In genomic region chr5:35757639-35758001, GRCm38 (mm10) we compare ENCODE assay signal across 7 mouse cellular contexts. TPM values are rescaled to one million over a fixed set of nuclear protein-coding genes. Genes with fewer than 3 reads are reported as not detected.
DNase-seq lines count a peak whose midpoint lies in the region; ATAC-seq and TF ChIP-seq lines count a peak whose summit lies in the region.

Ablim2 (plus strand) TSS chr5:35757880.

- H3K27me3 ChIP-seq in embryonic facial prominence, embryonic 12.5 days: peaks cover 55% of the 10 kb centered on the region
- H3K27me3 ChIP-seq in heart, adult 2 months (ENCODE audit: control insufficient read depth, insufficient read depth, low read length): no peaks in the 10 kb centered on the region
- H3K27me3 ChIP-seq in kidney, adult 2 months (replicated peaks; ENCODE audit: control insufficient read depth, insufficient read depth, low read length): no peaks in the 10 kb centered on the region
- H3K27me3 ChIP-seq in limb, embryonic 11.5 days (ENCODE audit: control insufficient read depth, insufficient read depth, low read length): peaks cover 37% of the 10 kb centered on the region
- H3K27me3 ChIP-seq in midbrain, embryonic 13.5 days: peaks cover 46% of the 10 kb centered on the region
- H3K27me3 ChIP-seq in small intestine, adult 2 months (ENCODE audit: control insufficient read depth, insufficient read depth, low read length): peaks cover 4% of the 10 kb centered on the region; the same call in 1 of the 2 replicates

- peak within 1 kb of the TSS; percentile 52 for H3K4me3 ChIP-seq in embryonic facial prominence, embryonic 12.5 days
- H3K4me3 ChIP-seq in heart, adult 2 months: peak within 1 kb of the TSS; percentile 80
- H3K4me3 ChIP-seq in kidney, adult 2 months (ENCODE audit: insufficient read depth, low read depth, low read length): peak within 1 kb of the TSS; percentile 60
- H3K4me3 ChIP-seq in limb, embryonic 11.5 days (ENCODE audit: low read depth, low read length): peak within 1 kb of the TSS; percentile 51
- H3K4me3 ChIP-seq in midbrain, embryonic 13.5 days (replicated peaks): peak within 1 kb of the TSS; percentile 62
- peak within 1 kb of the TSS; percentile 65 for H3K4me3 ChIP-seq in small intestine, adult 2 months (ENCODE audit: low read depth, low read length)

- intact Hi-C loops in heart, adult 2 months (cut with DNase I): loop anchor here (5.0 kb wide), 1 partner anchor 175 kb away; the partner anchor contains the start of gene Acox3

- no peaks in the 10 kb centered on the region for H3K9me3 ChIP-seq in embryonic facial prominence, embryonic 12.5 days
- H3K9me3 ChIP-seq in limb, embryonic 11.5 days (ENCODE audit: control insufficient read depth, low read length): no peaks in the 10 kb centered on the region
- H3K9me3 ChIP-seq in midbrain, embryonic 13.5 days: no peaks in the 10 kb centered on the region

- H3K4me2 ChIP-seq in embryonic facial prominence, embryonic 12.5 days (replicated peaks): peak within 1 kb of the TSS; percentile 95
- H3K4me2 ChIP-seq in limb, embryonic 11.5 days (ENCODE audit: low read depth, severe bottlenecking): peak within 1 kb of the TSS; percentile 96
- H3K4me2 ChIP-seq in midbrain, embryonic 13.5 days (replicated peaks): peak within 1 kb of the TSS; percentile 91

- H3K27ac ChIP-seq in embryonic facial prominence, embryonic 12.5 days: no peak within 1 kb of the TSS
- peak within 1 kb of the TSS; percentile 74 for H3K27ac ChIP-seq in heart, adult 2 months
- H3K27ac ChIP-seq in kidney, adult 2 months (ENCODE audit: insufficient read depth, low read depth, low read length): no peak within 1 kb of the TSS
- no peak within 1 kb of the TSS for H3K27ac ChIP-seq in limb, embryonic 11.5 days (replicated peaks; ENCODE audit: low read depth, low read length)
- peak within 1 kb of the TSS; percentile 72 for H3K27ac ChIP-seq in midbrain, embryonic 13.5 days
- peak within 1 kb of the TSS; percentile 57 for H3K27ac ChIP-seq in small intestine, adult 2 months (ENCODE audit: insufficient read depth, low read depth, low read length)

- peak; percentile 93 for DNase-seq in adrenal gland, postnatal 36 days
- DNase-seq in heart, adult 2 months: peak; percentile 87 to 92
- peak; percentile 96 for DNase-seq in kidney, adult 2 months
- peak; percentile 93 for DNase-seq in limb, embryonic 11.5 days (ENCODE audit: low spot score)

- peak within 1 kb of the TSS; percentile 31; the same call in 1 of the 2 replicates for H3K9ac ChIP-seq in embryonic facial prominence, embryonic 12.5 days
- peak within 1 kb of the TSS; percentile 82 for H3K9ac ChIP-seq in heart, adult 2 months (ENCODE audit: low read depth, low read length)
- no peak within 1 kb of the TSS for H3K9ac ChIP-seq in limb, embryonic 11.5 days (ENCODE audit: low read length)
- peak within 1 kb of the TSS; percentile 65 for H3K9ac ChIP-seq in midbrain, embryonic 13.5 days (replicated peaks)

- WGBS in embryonic facial prominence, embryonic 12.5 days: under 1% methylated on average over 35 of the region's 35 CpGs
- WGBS in heart, adult 2 months: 1% methylated on average over 35 of the region's 35 CpGs
- under 1% methylated on average over 35 of the region's 35 CpGs for WGBS in kidney, adult 2 months
- under 1% methylated on average over 35 of the region's 35 CpGs for WGBS in limb, embryonic 11.5 days
- under 1% methylated on average over 34 of the region's 35 CpGs for WGBS in midbrain, embryonic 13.5 days
- WGBS in small intestine, adult 2 months: under 1% methylated on average over 34 of the region's 35 CpGs

- H3K79me2 ChIP-seq in heart, adult 2 months (replicated peaks; ENCODE audit: control insufficient read depth, insufficient read depth, low read length): no peaks in the 10 kb centered on the region

- peak; percentile 96 for ATAC-seq in embryonic facial prominence, embryonic 12.5 days (ENCODE audit: insufficient number of reproducible peaks, insufficient read depth, low FRiP score, low TSS enrichment)
- ATAC-seq in limb, embryonic 11.5 days (ENCODE audit: insufficient number of reproducible peaks, low FRiP score, low TSS enrichment, low read depth): peak; percentile 86
- peak; percentile 98 for ATAC-seq in midbrain, embryonic 13.5 days

- TF ChIP-seq EP300 in heart, adult 2 months (IDR thresholded peaks at IDR 0.05; ENCODE audit: insufficient read depth, low read depth, low read length): no peak

- peak; percentile 44 for TF ChIP-seq CTCF in heart, adult 2 months (IDR thresholded peaks at IDR 0.05)
- TF ChIP-seq CTCF in kidney, adult 2 months (conservative IDR thresholded peaks at IDR 0.05; ENCODE audit: insufficient read depth, insufficient read length, low read depth, low read length): 0 out of 2 replicates have a peak, but pooled peaks have one; percentile 13
- no peak for TF ChIP-seq CTCF in small intestine, adult 2 months (IDR thresholded peaks at IDR 0.05; ENCODE audit: extremely low read depth, insufficient read length, insufficient replicate concordance, low read depth, low read length)

- H3K4me1 ChIP-seq in embryonic facial prominence, embryonic 12.5 days: peaks cover 17% of the 10 kb centered on the region; the same call in 1 of the 2 replicates
- H3K4me1 ChIP-seq in heart, adult 2 months (ENCODE audit: control insufficient read depth, insufficient read depth, low read length): peaks cover 4% of the 10 kb centered on the region
- H3K4me1 ChIP-seq in kidney, adult 2 months (ENCODE audit: control insufficient read depth, insufficient read depth, low read length): peaks cover 3% of the 10 kb centered on the region; the same call in 1 of the 2 replicates
- H3K4me1 ChIP-seq in limb, embryonic 11.5 days (ENCODE audit: control insufficient read depth, insufficient read depth, low read length): peaks cover 8% of the 10 kb centered on the region
- peaks cover 17% of the 10 kb centered on the region for H3K4me1 ChIP-seq in midbrain, embryonic 13.5 days (replicated peaks)
- H3K4me1 ChIP-seq in small intestine, adult 2 months (ENCODE audit: control insufficient read depth, insufficient read depth, insufficient read length, low read length): peaks cover 7% of the 10 kb centered on the region

- TF ChIP-seq POLR2A in heart, adult 2 months (IDR thresholded peaks at IDR 0.05; ENCODE audit: insufficient read depth, low read depth, low read length): 0 out of 2 replicates have a peak, but pooled peaks have one; percentile 38
- no peak for TF ChIP-seq POLR2A in kidney, adult 2 months (IDR thresholded peaks at IDR 0.05; ENCODE audit: low read depth, low read length)
- no peak for TF ChIP-seq POLR2A in small intestine, adult 2 months (IDR thresholded peaks at IDR 0.05; ENCODE audit: low read depth, low read length)

- no peaks in the 10 kb centered on the region for H3K36me3 ChIP-seq in embryonic facial prominence, embryonic 12.5 days
- H3K36me3 ChIP-seq in heart, adult 2 months (ENCODE audit: control insufficient read depth, insufficient read depth, low read length): no peaks in the 10 kb centered on the region
- no peaks in the 10 kb centered on the region for H3K36me3 ChIP-seq in kidney, adult 2 months (ENCODE audit: control insufficient read depth, insufficient read depth, low read length)
- H3K36me3 ChIP-seq in limb, embryonic 11.5 days (ENCODE audit: control insufficient read depth, insufficient read depth, low read length): no peaks in the 10 kb centered on the region
- H3K36me3 ChIP-seq in midbrain, embryonic 13.5 days: no peaks in the 10 kb centered on the region
- H3K36me3 ChIP-seq in small intestine, adult 2 months (ENCODE audit: control insufficient read depth, insufficient read depth, low read length): no peaks in the 10 kb centered on the region

RNA-seq across cellular contexts. Expression of gene Ablim2, which starts in this region (rescaled TPM):
- total RNA-seq in adrenal gland, postnatal 36 days (2021): 1 to 10 TPM; 6.2 to 8.5 TPM
- polyA plus RNA-seq in embryonic facial prominence, embryonic 12.5 days (2016; fragmentation: Nextera tagmentation; extraction: Ambion mirVana): 0.37 and 0.85 TPM in 2 replicates
- 10 to 100 TPM; 20.1 to 20.8 TPM for total RNA-seq in heart, adult 2 months (2021)
- 32.7 and 41.0 TPM in 2 replicates for polyA plus RNA-seq in heart, adult 2 months (2012; rRNA removed)
- 5.8 and 7.5 TPM in 2 replicates for polyA plus RNA-seq in kidney, adult 2 months (2012; rRNA removed)
- polyA plus RNA-seq in limb, embryonic 11.5 days (2014; fragmentation: Nextera tagmentation; extraction: Ambion mirVana): 1.1 and 1.3 TPM in 2 replicates
- 5.6 and 6.6 TPM in 2 replicates for polyA plus RNA-seq in midbrain, embryonic 13.5 days (2015; fragmentation: Nextera tagmentation; extraction: Ambion mirVana)
- polyA plus RNA-seq in small intestine, adult 2 months (2012; rRNA removed): 6.8 and 9.1 TPM in 2 replicates

Comparison
In these comparisons a context has a peak if more than half of its experiments do, and no peak if none do; other contexts are left out.
1. Peak in ATAC-seq, H3K4me3 ChIP-seq, H3K9ac ChIP-seq and H3K4me2 ChIP-seq in embryonic facial prominence, embryonic 12.5 days; RNA of the gene not detected or under 1 TPM.
2. H3K27ac ChIP-seq: peak in heart, adult 2 months (single experiment), midbrain, embryonic 13.5 days (single experiment) and small intestine, adult 2 months (single experiment); none in embryonic facial prominence, embryonic 12.5 days (single experiment), kidney, adult 2 months (single experiment) and limb, embryonic 11.5 days (single experiment).
3. Peak in every context shown above with its lines, with median percentiles within 50 percentile points of each other: DNase-seq, ATAC-seq, H3K4me2 ChIP-seq and H3K4me3 ChIP-seq.